Mouse (Mus musculus): Measurements from ENCODE around the gene Ccdc162.

- TF ChIP-seq CTCF (conservative IDR thresholded peaks at IDR 0.05; ENCODE audit: low read length): no peak
- no peak for TF ChIP-seq NANOG (IDR thresholded peaks at IDR 0.05; ENCODE audit: borderline replicate concordance, low read length)
These were observed 81.0 kb downstream of the Ccdc162 start for GRCm38 (mm10) chr10:41635276-41636033.
